Mouse (Mus musculus) central nervous system, embryonic 11.5 days (tissue): ENCODE data around the gene Dlx2. TPM values are rescaled to one million over a fixed set of nuclear protein-coding genes. Genes with fewer than 3 reads are reported as not detected.

Experiments
- polyA plus RNA-seq: library from polyadenylated mRNA; depleted of rRNA; stranded (reverse); fragments of >200 nt; gene quantifications from 2 replicates; pipeline ENCODE4 v1.2.3, GENCODE M21; 2012; rRNA removed

Dlx2 gene
- polyA plus RNA-seq, result 12.4 TPM in 2 replicates

GRCm38 (mm10) chr2:71546640-71547071 is at the start of gene Dlx2:
Gene Dlx2, minus strand, starts transcription at chr2:71546754.

GRCm38 (mm10) chr2:71528014-71528713 is 18.4 kb downstream of the Dlx2 start, which contains the start of gene Dlx1:
Gene Dlx1, plus strand, starts transcription at chr2:71528113.

Other genes with a start within 250 kb of the Dlx2 start
- 28.3 and 33.2 TPM in 2 replicates for gene Slc25a12, start 179.0 kb downstream of the Dlx2 start, polyA plus RNA-seq
- 100 and 111 TPM in 2 replicates for gene Hat1, start 157.8 kb downstream of the Dlx2 start, polyA plus RNA-seq
- gene Metap1d, start 93.5 kb downstream of the Dlx2 start, polyA plus RNA-seq, result 40.9 and 53.1 TPM in 2 replicates
- 19.1 and 23.3 TPM in 2 replicates for gene Dlx1, start 18.6 kb downstream of the Dlx2 start, polyA plus RNA-seq
- gene Itga6, start 198.9 kb upstream of the Dlx2 start, polyA plus RNA-seq, result 30.0 and 35.7 TPM in 2 replicates